Mouse (Mus musculus): ENCODE results near the gene Ssr2.

- TF ChIP-seq GATA1 (IDR thresholded peaks at IDR 0.05; ENCODE audit: low read length) (no peak), TAL1 (IDR thresholded peaks at IDR 0.05; ENCODE audit: low read length) (no peak)
Observed at GRCm38 (mm10) chr3:88530082-88530864, 45.4 kb upstream of the Ssr2 start.
